Mouse (Mus musculus): ENCODE measurements at regions not wholly inside any gene's neighbourhood (a gene's known extent, or its start where the extent isn't known, plus 50 kb on each side); places are given as distances from the start of the nearest gene placed in this dataset.

DNA sequence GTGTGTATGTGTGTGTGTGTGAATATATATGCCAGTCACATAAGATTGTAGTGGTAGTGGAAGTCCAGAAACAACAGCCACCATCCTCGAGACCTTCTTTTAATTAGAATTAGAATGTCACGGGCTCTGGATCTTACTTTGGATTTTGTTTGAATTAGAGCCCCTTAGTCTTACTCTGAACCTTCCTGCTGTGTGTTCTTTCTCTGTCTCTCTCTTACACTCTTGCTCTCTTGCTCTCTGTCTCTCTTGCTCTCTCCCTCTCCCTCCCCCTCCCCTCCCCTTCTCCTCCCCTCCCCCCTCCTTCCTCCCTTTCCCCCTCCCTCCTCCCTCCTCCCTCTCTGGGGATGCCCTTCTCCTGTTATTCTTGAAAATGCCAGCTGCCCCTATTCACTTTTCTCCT is 53.1 kb upstream of the Mdm1 start:
- Histone ChIP-seq H3K9ac (ENCODE audit: low read length) (peak overlapping the region; percentile 35; the same call in 1 of the 2 replicates), H3K36me3 (ENCODE audit: control insufficient read depth, insufficient read depth, low read length) (no peaks in the 10 kb centered on the region), H3K27ac (ENCODE audit: low read depth, low read length) (no peak overlapping the region), H3K9me3 (ENCODE audit: control insufficient read depth, low read length) (no peaks in the 10 kb centered on the region), H3K4me1 (ENCODE audit: control insufficient read depth, insufficient read depth, low read length) (peaks cover 5% of the 10 kb centered on the region; the same call in 1 of the 2 replicates), H3K4me2 (ENCODE audit: low read depth) (no peak overlapping the region), H3K27me3 (ENCODE audit: control insufficient read depth, insufficient read depth, low read length) (no peaks in the 10 kb centered on the region), H3K4me3 (ENCODE audit: low read depth, low read length) (no peak overlapping the region)
- ATAC-seq (ENCODE audit: insufficient read depth, low FRiP score, low TSS enrichment) (no peak), DNase-seq (ENCODE audit: low spot score) (no peak)
- 28% methylated on average over 2 of the region's 2 CpGs for WGBS

DNA sequence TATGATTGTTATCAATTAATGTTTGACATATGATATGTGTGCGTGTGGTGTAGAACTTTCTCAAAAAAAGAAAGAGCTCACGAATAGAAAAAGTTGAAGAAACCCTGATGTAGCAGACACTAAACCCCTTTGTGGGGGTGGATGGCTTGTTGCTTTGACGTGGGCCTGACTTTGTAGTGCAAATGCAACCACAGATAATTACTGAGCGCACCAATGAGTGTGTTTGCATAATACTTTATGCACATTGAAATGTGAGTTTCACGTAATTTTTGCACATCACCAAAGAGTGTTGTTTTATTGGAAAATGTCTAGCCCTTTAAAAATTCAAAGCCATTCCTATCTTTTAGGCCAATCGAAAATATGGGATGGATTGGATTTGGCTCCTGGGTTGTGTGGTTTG is 51.7 kb upstream of the Mdm1 start:
- no peak overlapping the region for H3K9ac ChIP-seq (ENCODE audit: low read length)
- no peak overlapping the region for H3K27ac ChIP-seq (ENCODE audit: low read depth, low read length)
- DNase-seq (ENCODE audit: low spot score): no peak
- H3K4me2 ChIP-seq (ENCODE audit: low read depth): no peak overlapping the region
- no peaks in the 10 kb centered on the region for H3K9me3 ChIP-seq (ENCODE audit: control insufficient read depth, low read length)
- 87% methylated on average over 6 of the region's 6 CpGs for WGBS
- H3K27me3 ChIP-seq (ENCODE audit: control insufficient read depth, insufficient read depth, low read length): no peaks in the 10 kb centered on the region
- no peak for ATAC-seq (ENCODE audit: insufficient read depth, low FRiP score, low TSS enrichment)
- no peaks in the 10 kb centered on the region for H3K36me3 ChIP-seq (ENCODE audit: control insufficient read depth, insufficient read depth, low read length)
- peaks cover 5% of the 10 kb centered on the region; the same call in 1 of the 2 replicates for H3K4me1 ChIP-seq (ENCODE audit: control insufficient read depth, insufficient read depth, low read length)
- H3K4me3 ChIP-seq (ENCODE audit: low read depth, low read length): no peak overlapping the region

DNA sequence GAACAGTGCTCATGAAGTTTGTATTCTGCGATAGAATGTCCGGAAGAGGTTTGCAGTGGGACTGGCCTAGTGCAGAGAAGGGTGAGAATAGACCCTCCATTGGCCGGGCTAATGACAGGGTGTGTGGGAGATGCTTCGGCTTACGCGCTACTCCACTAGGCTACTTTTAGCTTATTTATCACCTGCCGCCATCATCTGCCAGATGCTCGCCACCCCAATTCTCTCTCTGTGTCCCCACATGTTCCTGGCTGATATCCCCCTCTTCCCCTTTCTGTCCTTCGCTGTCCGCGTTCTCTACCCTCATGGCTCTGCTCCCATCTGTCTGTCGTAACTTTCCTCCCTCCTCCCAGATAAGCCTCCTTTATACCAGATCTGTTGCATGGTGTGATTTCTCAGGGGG is 50.1 kb upstream of the Mdm1 start:
- Histone ChIP-seq H3K4me3 (ENCODE audit: low read depth, low read length) (no peak overlapping the region), H3K27ac (ENCODE audit: low read depth, low read length) (no peak overlapping the region), H3K4me2 (ENCODE audit: low read depth) (no peak overlapping the region), H3K27me3 (ENCODE audit: control insufficient read depth, insufficient read depth, low read length) (no peaks in the 10 kb centered on the region), H3K9me3 (ENCODE audit: control insufficient read depth, low read length) (no peaks in the 10 kb centered on the region), H3K4me1 (ENCODE audit: control insufficient read depth, insufficient read depth, low read length) (peaks cover 5% of the 10 kb centered on the region; the same call in 1 of the 2 replicates), H3K36me3 (ENCODE audit: control insufficient read depth, insufficient read depth, low read length) (no peaks in the 10 kb centered on the region), H3K9ac (ENCODE audit: low read length) (no peak overlapping the region)
- 93% methylated on average over 12 of the region's 12 CpGs for WGBS
- DNase-seq (ENCODE audit: low spot score): no peak
- no peak for ATAC-seq (ENCODE audit: insufficient read depth, low FRiP score, low TSS enrichment)

Data from neural tube, embryonic 11.5 days (tissue).